Mouse (Mus musculus): Measurements from ENCODE around the gene Olfr827.

Olfr827 gene

DNA sequence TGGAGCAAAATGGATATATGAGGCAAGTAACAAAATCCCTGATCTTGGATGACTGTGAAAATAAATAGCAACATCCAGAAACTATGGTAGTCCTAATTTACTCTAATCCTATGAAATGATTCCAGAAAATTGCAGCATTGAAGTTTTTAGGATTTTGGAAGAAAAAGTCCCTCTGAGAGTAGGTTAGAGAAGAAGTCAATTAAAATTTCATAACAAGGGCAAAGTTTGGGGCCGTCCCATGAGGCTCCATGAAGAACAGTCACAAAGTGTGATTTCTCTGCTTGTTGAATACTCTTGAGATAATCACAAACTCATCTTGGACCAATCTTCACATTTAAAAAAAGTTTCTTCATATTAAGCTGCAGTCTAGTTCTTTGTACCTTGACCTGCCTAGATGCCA lies at the start of gene Olfr827:
Gene Olfr827, minus strand, starts transcription at position 101 of the 400 bp plus-strand sequence.
- no peak for DNase-seq (ENCODE audit: low read depth, low spot score)

GRCm38 (mm10) chr10:130263203-130263602 lies 49.0 kb upstream of the Olfr827 start:
- DNase-seq (ENCODE audit: low read depth, low spot score) = no peak

GRCm38 (mm10) chr10:130259483-130259882 lies 45.3 kb upstream of the Olfr827 start:
- DNase-seq (ENCODE audit: low read depth, low spot score) = no peak

DNA sequence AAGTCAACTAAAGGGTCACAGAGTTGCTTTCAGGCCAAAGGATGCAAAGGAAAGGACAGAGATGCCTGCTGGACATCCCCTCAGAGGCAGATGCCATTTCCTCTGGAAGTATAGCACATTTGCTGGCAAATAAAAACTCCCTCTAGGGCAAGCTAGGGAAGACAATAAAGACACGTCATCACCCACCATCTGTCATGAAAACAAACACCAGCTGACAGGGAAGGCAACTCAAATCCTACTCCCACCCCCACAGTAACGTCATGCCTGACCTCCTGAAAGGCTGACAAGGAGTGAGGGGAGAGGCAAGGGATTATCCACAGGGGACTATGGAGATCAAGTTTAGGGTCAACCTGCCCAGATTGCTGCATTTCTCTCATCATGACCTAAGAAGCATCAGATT lies 30.1 kb upstream of the Olfr827 start:
- no peak for DNase-seq (ENCODE audit: low read depth, low spot score)

GRCm38 (mm10) chr10:130238318-130239209 lies 24.4 kb upstream of the Olfr827 start:
- DNase-seq (ENCODE audit: low read depth, low spot score) = no peak

GRCm38 (mm10) chr10:130234576-130234975 lies 20.4 kb upstream of the Olfr827 start:
- DNase-seq (ENCODE audit: low read depth, low spot score) = no peak

GRCm38 (mm10) chr10:130232117-130232516 lies 17.9 kb upstream of the Olfr827 start:
- DNase-seq (ENCODE audit: low read depth, low spot score) = no peak

DNA sequence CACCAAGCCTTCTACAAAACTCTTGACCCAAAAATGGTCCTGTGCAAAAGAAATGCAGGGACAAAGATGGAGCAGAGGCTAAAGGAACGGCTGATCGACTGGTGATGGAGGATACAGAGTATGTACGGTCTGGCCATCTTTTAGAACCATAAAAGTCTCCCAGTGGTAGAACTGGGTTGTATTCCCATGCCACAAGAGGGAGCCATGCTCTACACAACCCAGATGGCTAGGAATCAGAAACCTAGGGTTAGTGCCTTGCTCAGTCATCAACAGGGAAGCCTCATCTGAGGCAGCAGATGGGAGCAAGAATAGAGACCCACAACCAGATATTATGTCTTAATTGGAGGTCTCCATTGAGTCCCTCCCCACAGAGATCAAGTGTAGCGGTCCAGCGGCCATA lies 15.4 kb upstream of the Olfr827 start:
- DNase-seq (ENCODE audit: low read depth, low spot score) = peak; percentile 47

GRCm38 (mm10) chr10:130228246-130228645 lies 14.0 kb upstream of the Olfr827 start:
- DNase-seq (ENCODE audit: low read depth, low spot score) = peak; percentile 74

DNA sequence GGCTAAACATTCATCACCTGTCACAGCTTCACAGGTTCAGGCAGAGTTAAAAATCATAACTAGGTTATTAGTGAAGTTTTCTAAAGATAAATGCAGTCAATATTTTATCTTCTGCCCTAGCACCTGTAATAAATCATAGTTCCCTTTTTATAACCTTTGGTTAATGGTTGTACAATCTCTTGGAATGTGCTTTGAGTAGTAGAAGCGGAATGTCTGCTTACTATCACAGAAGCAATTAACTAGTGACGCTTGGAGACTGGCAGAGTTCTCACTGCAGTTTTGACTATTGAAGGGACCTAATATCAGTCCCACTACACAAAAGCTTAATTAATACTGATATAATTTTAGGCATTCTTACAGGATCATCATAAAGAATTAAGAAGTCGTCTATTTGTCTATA lies 10.8 kb upstream of the Olfr827 start:
- no peak for DNase-seq (ENCODE audit: low read depth, low spot score)

- no peak for DNase-seq (ENCODE audit: low read depth, low spot score)
Observed at GRCm38 (mm10) chr10:130184086-130184485, 30.1 kb downstream of the Olfr827 start, which contains the start of gene Olfr826. Olfr826 (minus strand) TSS chr10:130184186.

GRCm38 (mm10) chr10:130166666-130167065 lies 47.5 kb downstream of the Olfr827 start, which contains the start of gene Olfr825:
Olfr825 (minus strand) TSS chr10:130166766.
- DNase-seq (ENCODE audit: low read depth, low spot score) = no peak

- no peak for DNase-seq (ENCODE audit: low read depth, low spot score)
Observed at GRCm38 (mm10) chr10:130165196-130165595, 49.0 kb downstream of the Olfr827 start.

All from ZHBTc4 (cell line).